Mouse (Mus musculus): Measurements from ENCODE around the gene Gm14325. TPM values are rescaled to one million over a fixed set of nuclear protein-coding genes. Genes with fewer than 3 reads are reported as not detected.
"Not testable (repeated sequence)": the region's sequence is repeated elsewhere in the genome, so short reads cannot be mapped to it uniquely, and the experiment has no call there.

Gm14325 gene
- total RNA-seq (2021) = 100 to 1,000 TPM; 139 to 163 TPM

DNA sequence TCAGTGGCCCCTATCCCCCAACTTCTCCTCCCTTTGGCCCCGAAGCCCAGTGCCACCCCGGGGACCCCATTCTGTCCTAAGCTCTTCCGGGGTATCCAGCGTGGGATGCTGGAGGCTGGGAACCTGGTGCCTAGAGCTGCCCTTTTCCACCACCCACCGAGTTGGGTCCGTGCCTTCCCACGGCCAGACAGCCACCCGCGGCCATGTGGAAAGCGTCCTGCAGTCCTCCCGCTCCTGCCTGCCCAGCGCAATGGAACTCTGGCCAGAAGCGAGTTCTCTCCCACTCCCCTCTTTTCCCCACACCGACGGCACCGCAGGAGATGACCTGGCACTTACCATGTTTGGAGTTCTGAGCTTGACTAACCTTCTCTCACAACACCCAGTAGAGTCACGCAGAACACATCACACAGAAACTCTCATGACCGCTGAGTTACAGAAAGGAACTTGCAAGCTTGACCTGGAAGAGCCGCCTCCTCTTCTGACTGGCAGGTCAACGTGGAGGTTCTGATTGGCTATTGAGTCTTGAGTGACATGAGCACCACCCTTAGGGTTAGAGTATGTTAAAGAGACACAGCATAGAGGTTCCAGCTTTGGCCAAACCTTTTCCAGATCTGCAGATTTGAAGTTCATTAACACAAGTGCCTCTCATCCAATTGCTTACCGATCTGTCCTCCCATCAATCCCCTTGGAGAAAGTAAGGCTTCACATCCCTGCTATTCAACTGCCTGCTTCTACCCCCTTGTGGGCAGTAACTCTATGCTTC lies at the start of gene Gm14325:
TSS of gene Gm14325 (minus strand) at position 436 of the 763 bp plus-strand sequence.
- peak; percentile 71 to 73 for DNase-seq

DNA sequence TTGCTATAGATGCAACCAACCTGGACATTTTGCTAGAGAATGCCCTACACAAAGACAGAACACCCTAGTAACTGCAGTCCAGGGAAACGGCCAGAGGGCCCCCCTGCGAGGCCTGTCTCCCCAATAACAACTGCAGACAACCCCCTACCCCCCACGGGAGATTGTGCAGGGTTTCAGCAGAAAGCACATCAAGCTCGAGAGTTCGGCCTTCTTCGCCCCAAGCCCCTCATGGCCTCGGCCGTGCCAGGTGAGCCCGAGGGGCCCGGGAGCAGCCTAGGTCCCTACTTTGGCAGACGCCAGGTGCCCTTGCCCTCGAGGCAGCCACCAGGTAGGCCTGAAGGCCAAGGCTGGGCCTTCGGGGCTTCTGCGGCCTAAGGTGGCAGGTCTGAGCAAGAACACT lies 47.6 kb upstream of the Gm14325 start:
- not testable (repeated sequence) for DNase-seq

DNA sequence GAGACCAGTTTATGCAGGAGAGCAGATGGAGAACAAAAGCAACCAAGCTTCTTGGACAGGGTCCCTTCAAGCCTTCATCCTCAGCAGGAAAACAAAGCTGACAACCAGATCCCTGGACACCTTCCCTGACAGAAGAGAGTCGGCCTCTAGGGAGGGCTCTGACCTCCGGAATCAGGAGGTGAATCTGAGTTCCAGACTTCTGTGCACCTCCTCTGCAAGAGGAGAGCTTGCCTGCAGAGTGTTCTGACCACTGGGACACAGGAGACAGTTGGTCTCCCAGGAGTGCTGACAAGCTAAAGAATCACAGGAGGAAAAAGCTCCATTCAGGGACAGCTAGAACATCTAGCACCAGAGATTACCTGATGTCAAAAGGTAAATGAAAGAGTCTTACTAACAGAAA lies 22.1 kb upstream of the Gm14325 start:
- not testable (repeated sequence) for DNase-seq

DNA sequence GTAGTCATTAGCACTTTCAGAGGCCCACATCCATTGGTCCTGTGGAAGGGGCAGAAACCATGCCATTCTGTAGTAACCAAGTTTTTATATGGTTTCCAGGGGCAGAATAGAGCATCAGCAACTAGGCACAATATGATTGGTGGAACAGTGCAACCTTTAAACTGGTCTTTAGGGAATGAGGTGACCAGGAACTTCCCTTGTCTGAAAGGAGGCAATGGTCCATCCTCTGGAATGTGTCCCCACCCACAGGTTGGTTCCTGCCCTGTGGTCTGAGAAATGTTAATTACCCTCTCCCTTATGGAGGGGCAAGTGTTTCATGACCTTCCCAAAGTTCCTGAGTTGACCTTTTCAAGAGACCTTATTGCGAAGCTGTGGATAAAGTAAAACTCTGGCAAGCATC lies 3.5 kb upstream of the Gm14325 start:
- not testable (repeated sequence) for DNase-seq

DNA sequence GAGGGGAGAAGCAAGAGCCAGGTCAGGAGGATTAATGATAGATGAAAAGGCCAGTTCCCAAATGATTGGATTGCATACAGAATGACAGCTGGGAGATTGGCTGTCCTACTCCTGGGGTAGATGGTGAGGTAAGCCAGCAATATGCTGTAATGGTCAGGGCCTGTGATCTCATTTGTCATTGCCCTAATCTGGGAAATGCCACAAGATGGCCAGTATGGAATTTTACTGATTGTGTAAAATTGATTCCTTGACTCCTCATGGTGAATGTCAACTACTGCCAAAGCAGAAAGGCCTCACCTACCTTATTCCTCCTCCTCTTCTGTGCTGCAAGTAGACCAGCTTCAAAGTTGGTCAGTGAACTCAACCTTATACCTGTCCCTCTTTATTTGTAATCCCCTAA lies 3.4 kb downstream of the Gm14325 start:
- not testable (repeated sequence) for DNase-seq

DNA sequence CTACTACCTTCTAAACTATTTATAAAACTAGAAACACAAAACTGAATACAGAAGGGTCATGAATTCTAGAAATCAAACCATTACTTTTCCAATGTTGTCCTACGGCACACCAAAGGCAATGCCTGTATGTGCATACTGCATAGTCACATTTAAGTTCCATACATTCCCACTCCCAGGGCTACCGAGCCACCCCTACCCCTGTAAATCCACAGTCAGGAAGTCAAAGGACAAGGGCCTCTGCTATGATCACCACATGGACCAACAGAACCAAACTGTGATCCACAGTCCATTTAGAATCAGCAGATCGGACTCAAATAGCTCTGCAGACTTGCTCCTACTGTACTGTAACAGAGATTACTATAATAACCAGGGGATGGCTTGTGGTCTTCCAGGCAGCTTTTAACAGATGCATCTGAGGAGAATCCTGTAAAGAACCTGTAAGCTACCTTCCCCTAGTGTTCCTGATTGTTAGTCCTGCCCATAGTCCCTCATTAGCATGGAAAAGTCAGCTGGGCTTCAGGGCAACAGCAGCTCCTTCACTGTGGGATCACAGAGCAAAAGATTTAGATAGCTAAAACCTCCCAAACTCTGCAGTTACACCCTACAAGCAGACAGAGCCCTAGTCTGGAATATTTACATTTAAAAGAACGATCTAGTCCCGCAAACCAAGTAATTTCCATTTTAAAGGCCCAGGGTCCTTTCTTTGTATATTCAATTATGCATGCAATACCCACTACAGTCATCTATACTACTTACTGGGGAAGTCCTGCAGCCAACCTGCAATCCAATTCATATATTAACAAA lies 4.2 kb downstream of the Gm14325 start:
- not testable (repeated sequence) for DNase-seq

DNA sequence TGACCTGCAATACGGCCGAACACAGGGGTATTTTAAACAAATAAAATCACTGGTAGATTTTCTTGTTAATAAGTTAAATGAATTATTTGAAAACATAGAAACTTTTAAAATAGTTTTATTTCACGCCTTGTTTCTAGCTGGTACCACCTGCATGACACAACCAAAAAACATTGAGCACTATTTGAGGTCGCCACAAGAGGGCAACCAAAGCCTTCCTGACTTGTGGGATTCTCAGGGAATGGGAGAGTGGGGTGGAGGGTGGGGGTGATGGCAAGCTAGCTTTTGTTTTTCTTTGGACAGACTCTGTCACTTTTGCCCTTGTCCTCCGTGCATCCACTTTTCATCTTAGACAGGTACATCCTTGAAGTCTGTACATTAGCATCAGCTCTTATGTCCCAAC lies 18.2 kb downstream of the Gm14325 start:
- DNase-seq = not testable (repeated sequence)

DNA sequence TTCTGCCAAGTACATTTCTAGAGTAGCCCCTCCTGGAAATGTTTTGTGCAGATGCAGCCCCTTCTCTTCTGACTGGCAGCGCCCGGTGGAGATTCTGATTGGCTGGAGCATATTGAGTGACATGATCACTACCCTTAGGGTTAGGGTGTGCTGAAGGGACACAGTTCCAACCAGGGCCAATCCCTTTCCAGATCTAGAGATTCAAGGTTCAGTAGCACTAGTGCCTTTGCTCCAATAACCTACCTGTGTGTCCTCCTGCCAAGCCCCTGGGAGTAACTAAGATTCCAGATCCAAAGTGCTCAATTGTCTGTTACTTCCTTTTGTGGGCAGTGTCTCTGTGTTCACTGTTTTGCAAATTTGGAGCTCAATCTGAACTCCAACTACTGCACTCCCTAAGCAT lies 34.0 kb downstream of the Gm14325 start:
- DNase-seq = not testable (repeated sequence)

DNA sequence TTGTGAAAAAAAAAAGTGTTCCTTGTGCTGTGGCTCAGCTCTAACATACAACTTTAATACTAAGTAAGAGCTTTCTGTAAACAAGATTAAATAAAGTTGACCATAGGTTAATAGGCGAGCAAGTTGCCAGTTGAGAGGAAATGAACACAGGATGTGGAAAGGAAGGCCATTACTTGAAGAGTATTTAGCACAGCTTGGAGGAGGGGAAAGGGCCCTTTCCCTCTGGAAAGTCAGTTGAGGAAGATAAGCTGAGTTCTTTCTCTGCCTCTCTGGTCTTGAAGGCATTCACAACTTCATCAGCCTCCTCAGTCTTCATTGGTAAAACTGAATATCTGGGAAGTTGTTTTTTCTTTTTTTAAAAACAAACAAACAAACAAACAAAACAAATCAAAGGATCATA lies 52.8 kb downstream of the Gm14325 start:
- DNase-seq = not testable (repeated sequence)

Other genes with a start within 250 kb of the Gm14325 start
- gene Gm14322, start 81.0 kb downstream of the Gm14325 start, total RNA-seq (2021) = 10 to 100 TPM; 42.0 to 49.6 TPM
- 1 to 10 TPM; 5.5 TPM for gene Gm14327, start 56.8 kb upstream of the Gm14325 start, total RNA-seq (2021)
- gene Zfp972, start 85.3 kb upstream of the Gm14325 start, total RNA-seq (2021) = 1 to 10 TPM in 1 of 2 experiments, not detected in 1; 1.4 TPM
- 10 to 100 TPM; 50.7 to 59.4 TPM for gene Gm14326, start 117.0 kb upstream of the Gm14325 start, total RNA-seq (2021)
- gene Zfp971, start 182.9 kb upstream of the Gm14325 start, total RNA-seq (2021) = 10 to 100 TPM; 30.6 to 36.1 TPM
- 10 to 100 TPM; 26.9 to 30.4 TPM for gene Zfp931, start 238.1 kb upstream of the Gm14325 start, total RNA-seq (2021)

Measured in layer of hippocampus, postnatal 36 days (tissue).